Mouse (Mus musculus) embryonic facial prominence, embryonic 13.5 days (tissue): Measurements from ENCODE around the gene Fam20c. TPM values are rescaled to one million over a fixed set of nuclear protein-coding genes. Genes with fewer than 3 reads are reported as not detected.
A peak's percentile ranks its signal among the peaks of the same experiment; 100 is the strongest.

Source experiments
- ATAC-seq: fragments of 200-750 bp; cut with Nextera tagmentation; 2 replicates; pipeline ENCODE4 v1.8.0; 2017; ENCODE audit warnings: low read depth; ENCODE audit not compliant: insufficient number of reproducible peaks, insufficient read depth, low FRiP score, low TSS enrichment
- H3K27ac ChIP-seq: fragments of 300-500 bp; sonication (generic); 2 replicates; pipeline ENCODE4 v1.5.1; 2015; ENCODE audit warnings: moderate library complexity, mild to moderate bottlenecking, inconsistent platforms
- H3K27me3 ChIP-seq: fragments of 300-500 bp; sonication (generic); 2 replicates; pipeline ENCODE4 v1.6.1; 2015; ENCODE audit warnings: mild to moderate bottlenecking, inconsistent platforms
- H3K36me3 ChIP-seq: fragments of 300-500 bp; sonication (generic); 2 replicates; pipeline ENCODE4 v1.6.1; 2015; ENCODE audit warnings: mild to moderate bottlenecking, inconsistent platforms
- H3K4me1 ChIP-seq: fragments of 300-500 bp; sonication (generic); 2 replicates; pipeline ENCODE4 v1.6.1; 2015; ENCODE audit warnings: inconsistent platforms
- H3K4me2 ChIP-seq: fragments of 300-500 bp; sonication (generic); 2 replicates; pipeline ENCODE4 v1.6.1; 2015; ENCODE audit warnings: moderate library complexity, mild to moderate bottlenecking, inconsistent platforms
- H3K4me3 ChIP-seq: fragments of 300-500 bp; sonication (generic); 2 replicates; pipeline ENCODE4 v1.5.1; 2015; ENCODE audit warnings: mild to moderate bottlenecking, inconsistent platforms
- H3K9ac ChIP-seq: fragments of 300-500 bp; sonication (generic); 2 replicates; pipeline ENCODE4 v1.6.1; 2015; ENCODE audit warnings: mild to moderate bottlenecking, inconsistent platforms
- H3K9me3 ChIP-seq: fragments of 300-500 bp; sonication (generic); 2 replicates; pipeline ENCODE4 v1.6.1; 2016; ENCODE audit warnings: inconsistent platforms
- WGBS: fragments of 180-500 bp; shearing (Covaris S2); methylation state at CpG from one replicate; pipeline ENCODE4 v1.1.7; 2015; ENCODE audit warnings: mixed read lengths; 5-methylcytosine and 5-hydroxymethylcytosine counted together
- polyA plus RNA-seq: library from polyadenylated mRNA; unstranded; fragments of >200 nt; fragmentation: Nextera tagmentation; extraction: Ambion mirVana; gene quantifications from 2 replicates; pipeline ENCODE4 v1.2.1, GENCODE M21; 2015

Gene Fam20c
- polyA plus RNA-seq, 1 experiment from 2014 or later: 2.9 TPM

DNA sequence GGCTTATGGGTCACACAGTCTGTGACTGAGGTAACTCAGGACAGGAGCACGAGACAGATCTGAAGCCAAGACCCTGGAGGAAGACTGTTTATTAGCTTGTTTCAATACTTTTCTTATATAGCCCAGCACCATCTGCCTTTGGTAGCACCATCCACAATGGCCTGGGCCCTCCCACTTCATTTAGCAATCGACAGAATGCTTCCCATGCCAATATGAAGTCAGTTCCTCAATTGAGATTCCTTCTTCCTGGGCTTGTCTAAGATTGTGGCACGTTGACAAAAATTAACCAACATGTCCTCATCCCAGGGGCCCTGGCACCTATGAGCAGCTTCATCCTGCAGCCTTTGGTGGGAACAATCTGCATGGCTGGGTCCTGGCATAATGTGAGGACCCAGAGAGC is 14.2 kb upstream of the Fam20c start:
- H3K4me2 ChIP-seq: no peak overlapping the region
- no peaks in the 10 kb centered on the region for H3K27me3 ChIP-seq
- 76% methylated on average over 3 of the region's 3 CpGs for WGBS
- no peak for ATAC-seq
- no peaks in the 10 kb centered on the region for H3K9me3 ChIP-seq
- no peaks in the 10 kb centered on the region; the same call in 1 of the 2 replicates for H3K4me1 ChIP-seq
- H3K27ac ChIP-seq: no peak overlapping the region
- H3K36me3 ChIP-seq: no peaks in the 10 kb centered on the region
- no peak overlapping the region for H3K9ac ChIP-seq
- H3K4me3 ChIP-seq: no peak overlapping the region

DNA sequence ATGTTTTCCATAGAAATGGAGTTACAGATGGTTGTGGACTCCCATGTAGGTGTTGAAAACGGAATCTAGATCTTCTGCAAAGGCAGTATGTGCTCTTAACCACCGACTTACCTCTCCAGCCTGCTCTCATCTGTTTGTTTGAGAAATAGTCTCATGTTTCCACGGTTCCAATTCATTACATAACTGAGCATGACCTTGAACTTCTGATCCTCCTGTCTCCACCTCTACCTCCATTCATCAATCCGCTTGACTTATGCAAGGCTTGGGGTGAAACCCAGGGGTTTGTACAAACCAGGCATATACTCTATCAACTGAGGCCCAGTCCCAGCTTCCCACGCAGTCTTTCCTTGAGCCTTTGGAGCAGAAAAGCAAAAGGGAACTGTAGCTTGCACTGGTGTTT is 12.8 kb upstream of the Fam20c start:
- Histone ChIP-seq H3K27ac (no peak overlapping the region), H3K4me3 (no peak overlapping the region), H3K4me2 (no peak overlapping the region), H3K27me3 (no peaks in the 10 kb centered on the region), H3K36me3 (no peaks in the 10 kb centered on the region), H3K9me3 (no peaks in the 10 kb centered on the region), H3K4me1 (no peaks in the 10 kb centered on the region; the same call in 1 of the 2 replicates), H3K9ac (no peak overlapping the region)
- no peak for ATAC-seq
- WGBS: 76% methylated on average over 5 of the region's 5 CpGs

DNA sequence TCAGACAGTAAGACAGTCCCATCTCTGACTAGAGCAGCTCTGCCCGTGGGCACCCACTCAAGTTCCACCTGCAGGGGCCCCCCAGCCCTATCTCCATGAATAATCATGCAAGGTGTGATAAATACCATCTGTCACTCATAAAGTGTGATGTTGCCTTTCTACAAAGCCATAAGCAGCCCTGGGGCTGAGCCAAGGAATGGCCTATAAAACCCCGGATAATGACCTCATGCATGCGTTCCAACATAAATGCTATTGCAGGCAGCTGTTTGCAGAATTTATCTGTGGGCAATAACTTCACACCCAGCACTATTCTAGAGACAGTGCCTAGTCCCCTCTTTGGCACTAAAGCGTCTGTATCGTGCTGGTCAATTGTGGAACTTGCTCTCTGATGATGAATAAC is 12.0 kb upstream of the Fam20c start:
- 84% methylated on average over 5 of the region's 5 CpGs for WGBS

DNA sequence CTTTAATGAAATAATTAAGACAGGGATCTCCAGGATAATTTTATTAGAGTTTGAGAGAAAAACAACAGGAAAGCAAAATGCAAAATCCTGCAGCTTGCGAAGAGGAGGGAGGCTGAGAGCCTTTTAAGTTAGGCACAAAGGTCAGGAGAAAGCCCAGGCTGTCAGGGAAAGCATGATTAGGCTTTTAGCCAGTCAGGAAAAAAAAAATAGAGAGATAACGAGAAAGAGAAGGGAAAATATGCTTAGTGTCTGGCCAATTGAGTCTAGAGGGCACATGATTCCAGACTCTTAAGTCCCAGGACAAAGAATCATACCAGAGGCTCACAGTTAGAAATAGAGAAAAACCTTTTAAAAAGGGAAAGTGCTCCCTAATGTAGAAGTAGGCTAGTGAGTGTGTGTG is 10.7 kb upstream of the Fam20c start:
- no peaks in the 10 kb centered on the region for H3K4me1 ChIP-seq
- 37% methylated on average over 2 of the region's 2 CpGs for WGBS
- H3K4me2 ChIP-seq: no peak overlapping the region
- H3K27me3 ChIP-seq: no peaks in the 10 kb centered on the region; the same call in 1 of the 2 replicates
- no peak overlapping the region for H3K9ac ChIP-seq
- ATAC-seq: no peak
- H3K27ac ChIP-seq: no peak overlapping the region
- H3K4me3 ChIP-seq: no peak overlapping the region
- no peaks in the 10 kb centered on the region for H3K36me3 ChIP-seq
- no peaks in the 10 kb centered on the region for H3K9me3 ChIP-seq

More for the DNA sequence above, 12.0 kb upstream of the Fam20c start:
- Histone ChIP-seq H3K4me1 (no peaks in the 10 kb centered on the region; the same call in 1 of the 2 replicates), H3K4me2 (no peak overlapping the region), H3K27me3 (no peaks in the 10 kb centered on the region), H3K36me3 (no peaks in the 10 kb centered on the region), H3K9ac (no peak overlapping the region), H3K9me3 (no peaks in the 10 kb centered on the region), H3K27ac (no peak overlapping the region), H3K4me3 (no peak overlapping the region)
- no peak for ATAC-seq

DNA sequence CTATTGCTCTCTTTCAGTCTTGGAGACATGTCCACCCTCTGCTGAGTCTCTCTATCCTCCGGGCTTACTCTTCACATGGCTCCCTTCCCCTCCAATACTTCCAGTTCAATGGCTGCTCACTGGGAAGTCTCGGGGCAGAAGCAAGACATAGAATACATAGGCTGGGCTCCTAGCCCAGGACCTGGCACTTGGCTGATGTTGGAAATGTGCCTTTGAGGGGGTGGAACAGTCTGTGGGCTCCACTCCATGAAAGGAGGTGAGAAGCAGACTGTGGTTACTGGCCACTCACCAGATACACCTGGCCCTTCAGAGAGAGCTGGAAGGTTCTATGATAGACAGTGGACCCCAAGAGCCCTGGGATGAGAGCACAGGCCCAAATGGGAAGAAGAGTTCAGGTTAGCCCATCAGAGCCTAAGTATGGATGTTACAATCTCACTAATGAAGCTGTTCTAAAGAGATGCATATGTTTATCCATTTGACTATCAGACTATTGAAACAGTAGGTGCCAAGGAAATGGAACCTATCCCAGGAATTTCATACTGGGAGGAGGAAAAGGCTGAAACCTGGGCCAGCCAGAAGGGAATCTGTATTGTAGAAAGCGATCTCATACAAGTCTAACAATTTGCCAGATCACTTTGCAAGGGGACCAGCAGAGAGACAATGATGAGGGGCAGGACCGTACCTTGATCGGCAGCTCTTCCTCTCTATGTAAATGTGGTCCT is 8.8 kb upstream of the Fam20c start:
- no peak overlapping the region for H3K4me2 ChIP-seq
- no peaks in the 10 kb centered on the region for H3K36me3 ChIP-seq
- H3K27me3 ChIP-seq: no peaks in the 10 kb centered on the region; the same call in 1 of the 2 replicates
- H3K27ac ChIP-seq: no peak overlapping the region
- no peak for ATAC-seq
- H3K9ac ChIP-seq: no peak overlapping the region
- WGBS: 90% methylated on average over 5 of the region's 5 CpGs
- H3K9me3 ChIP-seq: no peaks in the 10 kb centered on the region
- H3K4me1 ChIP-seq: no peaks in the 10 kb centered on the region
- H3K4me3 ChIP-seq: no peak overlapping the region

DNA sequence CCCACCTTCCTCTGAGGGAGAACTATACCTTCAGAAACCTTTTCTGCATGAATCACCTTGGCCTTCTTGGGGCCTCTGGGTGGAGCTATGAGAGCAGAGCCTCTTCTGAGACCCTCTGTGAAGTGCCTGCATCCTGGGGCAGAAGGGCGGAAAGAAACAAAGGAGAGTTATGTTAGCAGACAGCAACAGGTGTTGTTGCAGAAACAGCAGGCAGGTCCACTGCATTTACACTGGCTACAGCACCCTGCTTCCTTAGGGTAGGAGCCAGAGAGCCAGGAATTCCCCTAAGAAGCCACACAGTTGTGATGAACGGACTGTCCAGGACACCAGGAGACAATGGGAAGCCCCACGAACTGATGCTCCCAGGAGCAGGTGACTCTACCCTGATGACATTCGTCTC is 1.0 kb upstream of the Fam20c start:
- ATAC-seq: no peak
- Histone ChIP-seq H3K4me2 (peak overlapping the region; percentile 97; the same call in 1 of the 2 replicates), H3K9ac (no peak overlapping the region), H3K4me3 (no peak overlapping the region), H3K27me3 (peaks cover 62% of the 10 kb centered on the region), H3K9me3 (no peaks in the 10 kb centered on the region), H3K27ac (no peak overlapping the region), H3K4me1 (peaks cover 26% of the 10 kb centered on the region), H3K36me3 (no peaks in the 10 kb centered on the region)
- 62% methylated on average over 4 of the region's 4 CpGs for WGBS

DNA sequence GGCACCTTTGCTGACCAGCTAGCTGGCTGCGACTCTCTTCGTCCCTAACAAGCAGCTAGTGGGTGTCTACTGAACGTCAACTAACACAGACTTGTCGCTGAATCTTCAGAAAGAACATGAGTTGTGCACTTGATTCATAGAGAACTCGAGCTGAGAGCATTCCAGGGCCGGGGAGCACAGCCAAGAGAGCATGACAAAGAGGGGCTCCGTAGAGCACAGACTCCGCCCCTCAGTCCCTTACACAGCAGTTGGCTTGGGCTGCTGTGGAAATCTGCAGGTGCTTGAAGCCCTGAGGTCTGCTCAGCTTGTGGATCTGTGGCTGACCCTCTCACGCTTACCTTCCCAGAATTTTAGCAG is 390 bp upstream of the Fam20c start:
- 7% methylated on average over 9 of the region's 9 CpGs for WGBS
- Histone ChIP-seq H3K36me3 (no peaks in the 10 kb centered on the region), H3K4me1 (peaks cover 26% of the 10 kb centered on the region), H3K9me3 (no peaks in the 10 kb centered on the region), H3K27me3 (peaks cover 65% of the 10 kb centered on the region), H3K4me2 (peak overlapping the region; percentile 97), H3K9ac (peak overlapping the region; percentile 77), H3K27ac (peak overlapping the region; percentile 8), H3K4me3 (peak overlapping the region; percentile 72)
- ATAC-seq: no peak

DNA sequence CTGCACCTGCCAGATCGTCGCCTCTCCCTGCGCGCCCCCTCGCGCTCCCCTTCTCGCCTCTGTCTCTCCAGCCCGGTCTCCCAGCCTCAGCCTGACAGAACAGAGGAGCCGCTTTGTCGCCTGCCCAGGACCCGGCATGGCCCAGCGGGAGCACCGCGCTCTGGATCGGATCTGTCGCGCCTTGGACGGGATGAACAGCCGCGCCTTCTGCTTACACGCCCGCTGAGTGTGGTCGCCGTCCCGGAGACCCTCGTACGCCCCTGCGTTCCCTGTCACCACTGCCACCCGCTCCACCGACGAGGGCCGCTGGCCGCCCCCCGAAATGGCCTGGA is 773 bp downstream of the Fam20c start:
- Histone ChIP-seq H3K9ac (peak overlapping the region; percentile 77), H3K36me3 (no peaks in the 10 kb centered on the region), H3K4me2 (peak overlapping the region; percentile 97), H3K4me1 (peaks cover 26% of the 10 kb centered on the region), H3K9me3 (no peaks in the 10 kb centered on the region), H3K4me3 (peak overlapping the region; percentile 72), H3K27ac (no peak overlapping the region), H3K27me3 (peaks cover 65% of the 10 kb centered on the region)
- under 1% methylated on average over 30 of the region's 34 CpGs for WGBS
- ATAC-seq: peak; percentile 44; the same call in 1 of the 2 replicates

DNA sequence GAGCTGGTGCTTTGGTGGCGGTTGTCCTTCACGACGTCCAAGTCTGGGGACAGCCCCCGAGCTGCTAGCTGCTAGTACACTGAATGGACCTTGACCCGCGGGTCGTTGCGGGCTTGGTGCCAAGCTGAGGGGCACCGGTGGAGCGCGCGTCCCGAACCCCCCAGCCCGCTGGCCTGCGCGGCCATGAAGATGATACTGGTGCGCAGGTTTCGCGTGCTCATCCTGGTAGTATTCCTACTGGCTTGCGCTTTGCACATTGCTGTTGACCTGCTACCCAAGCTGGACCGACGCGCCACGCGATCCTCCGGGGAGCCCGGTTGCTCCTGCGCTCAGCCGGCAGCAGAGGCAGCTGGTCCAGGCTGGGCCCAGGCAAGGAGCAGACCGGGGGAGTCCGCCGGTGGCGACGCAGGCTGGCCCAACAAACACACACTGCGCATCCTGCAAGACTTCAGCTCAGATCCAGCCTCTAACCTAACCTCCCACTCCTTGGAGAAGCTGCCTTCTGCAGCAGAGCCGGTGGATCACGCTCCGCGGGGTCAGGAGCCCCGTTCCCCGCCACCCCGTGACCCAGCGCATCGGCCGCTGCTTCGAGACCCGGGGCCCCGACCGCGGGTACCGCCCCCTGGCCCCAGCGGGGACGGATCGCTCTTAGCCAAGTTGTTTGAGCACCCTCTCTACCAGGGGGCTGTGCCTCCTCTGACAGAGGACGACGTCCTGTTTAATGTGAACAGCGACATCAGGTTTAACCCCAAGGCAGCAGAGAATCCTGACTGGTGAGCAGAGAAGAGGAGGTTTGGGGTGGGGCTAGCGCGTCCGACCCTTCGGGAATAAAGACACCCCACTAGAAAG is 1.4 kb downstream of the Fam20c start:
- Histone ChIP-seq H3K4me3 (peak overlapping the region; percentile 72), H3K4me1 (peaks cover 26% of the 10 kb centered on the region), H3K4me2 (peak overlapping the region; percentile 97), H3K9ac (peak overlapping the region; percentile 77), H3K36me3 (no peaks in the 10 kb centered on the region), H3K9me3 (no peaks in the 10 kb centered on the region), H3K27ac (no peak overlapping the region), H3K27me3 (peaks cover 65% of the 10 kb centered on the region)
- 1% methylated on average over 61 of the region's 61 CpGs for WGBS
- ATAC-seq: no peak

DNA sequence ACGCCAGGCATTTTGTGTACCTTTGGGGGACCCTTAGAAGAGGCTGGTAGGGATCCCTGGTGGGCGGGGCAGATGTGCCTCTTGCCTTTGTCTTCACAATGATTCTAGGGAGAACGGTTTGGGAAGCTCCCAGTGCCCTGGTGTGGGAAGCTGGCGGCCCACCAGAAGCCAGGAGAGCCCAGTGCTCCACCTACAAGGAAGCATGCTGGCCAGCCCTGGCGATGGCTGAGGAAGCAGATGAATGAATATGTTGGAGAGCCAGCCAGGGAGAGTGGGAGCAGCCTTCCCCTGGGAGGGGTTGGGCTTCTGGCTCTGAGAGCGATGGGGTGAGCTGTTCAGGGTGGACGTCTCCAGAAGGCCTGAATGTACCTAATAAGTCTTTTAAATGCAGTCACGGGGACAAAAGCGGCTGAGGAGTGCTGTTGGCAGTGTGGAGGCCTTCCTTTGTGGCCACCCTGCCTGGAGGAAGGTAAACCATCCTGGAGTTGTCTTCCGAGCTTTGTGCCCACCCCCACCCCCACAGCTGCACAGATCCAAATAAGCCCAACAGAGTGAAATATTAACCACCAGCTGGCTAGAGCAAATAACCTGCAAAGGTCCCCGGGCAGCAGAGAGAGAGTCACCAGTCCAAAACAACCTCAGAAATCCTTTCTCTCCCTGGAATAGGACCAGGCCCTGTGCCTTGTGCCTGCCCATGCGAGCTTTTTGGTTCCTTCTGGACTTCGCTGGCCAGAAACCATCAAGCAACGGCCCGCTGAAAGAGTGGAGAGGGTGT is 2.2 kb downstream of the Fam20c start:
- Histone ChIP-seq H3K27me3 (peaks cover 65% of the 10 kb centered on the region), H3K9me3 (no peaks in the 10 kb centered on the region), H3K4me2 (peak overlapping the region; percentile 97), H3K4me3 (peak overlapping the region; percentile 72), H3K9ac (peak overlapping the region; percentile 77), H3K27ac (no peak overlapping the region), H3K36me3 (no peaks in the 10 kb centered on the region), H3K4me1 (peaks cover 26% of the 10 kb centered on the region)
- 32% methylated on average over 15 of the region's 15 CpGs for WGBS
- no peak for ATAC-seq

DNA sequence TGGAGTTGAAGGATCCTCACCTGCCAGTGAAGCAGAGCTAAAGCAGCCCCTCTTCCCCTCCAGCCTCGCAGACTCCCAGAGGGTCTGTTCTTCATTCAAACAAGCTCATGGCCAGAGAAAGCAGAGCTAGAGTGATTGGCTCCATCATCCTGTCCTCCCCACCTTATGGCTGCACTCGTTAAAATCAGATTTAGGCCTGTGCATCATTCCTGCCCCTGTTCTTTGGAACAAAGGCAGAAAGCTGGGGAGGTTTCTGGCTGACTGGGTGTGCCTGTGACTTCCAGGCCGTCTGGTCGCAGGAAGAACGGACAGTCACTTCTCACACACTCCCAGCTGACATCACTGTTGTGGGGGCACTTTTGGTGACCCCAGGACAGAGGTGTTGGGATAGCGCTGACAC is 2.8 kb downstream of the Fam20c start:
- Histone ChIP-seq H3K27ac (no peak overlapping the region), H3K9me3 (no peaks in the 10 kb centered on the region), H3K27me3 (peaks cover 64% of the 10 kb centered on the region), H3K4me2 (peak overlapping the region; percentile 97; the same call in 1 of the 2 replicates), H3K9ac (no peak overlapping the region; the same call in 1 of the 2 replicates), H3K4me1 (peaks cover 26% of the 10 kb centered on the region), H3K36me3 (no peaks in the 10 kb centered on the region), H3K4me3 (no peak overlapping the region)
- no peak for ATAC-seq
- 61% methylated on average over 6 of the region's 6 CpGs for WGBS
